Comparison of ENCODE assay signal across 8 mouse cellular contexts in genomic region chr11:75486601-75487285, GRCm38 (mm10). TPM values are rescaled to one million over a fixed set of nuclear protein-coding genes. Genes with fewer than 3 reads are reported as not detected.
DNase-seq lines count a peak whose midpoint lies in the region; ATAC-seq and TF ChIP-seq lines count a peak whose summit lies in the region.

Gene Prpf8, plus strand, starts transcription at chr11:75486816.

- intact Hi-C loops in heart, postnatal 25 days (cut with DNase I) = loop anchor here (5.0 to 10.0 kb wide), 2 partner anchors 84 to 312 kb away; partner anchors contain the start of gene Ovca2

- peak; percentile 88; the same call in 1 of the 2 replicates for TF ChIP-seq POLR2A in lung, adult 2 months (IDR thresholded peaks at IDR 0.05; ENCODE audit: borderline replicate concordance, extremely low read depth, low read depth, low read length)

- H3K4me3 ChIP-seq in forebrain, embryonic 15.5 days = peak within 1 kb of the TSS; percentile 99
- H3K4me3 ChIP-seq in lung, adult 2 months (replicated peaks; ENCODE audit: extremely low read depth, low read depth, low read length) = peak within 1 kb of the TSS; percentile 83

- TF ChIP-seq CTCF in lung, adult 2 months (IDR thresholded peaks at IDR 0.05; ENCODE audit: insufficient read depth, low read length) = no peak

- no peaks in the 10 kb centered on the region; the same call in 1 of the 2 replicates for H3K27me3 ChIP-seq in forebrain, embryonic 15.5 days

- peaks cover 18% of the 10 kb centered on the region for H3K4me1 ChIP-seq in forebrain, embryonic 15.5 days
- H3K4me1 ChIP-seq in lung, adult 2 months (ENCODE audit: control insufficient read depth, insufficient read depth, low read length) = peaks cover 9% of the 10 kb centered on the region

- peak within 1 kb of the TSS; percentile 77 for H3K9ac ChIP-seq in forebrain, embryonic 15.5 days (replicated peaks)

- WGBS in forebrain, embryonic 15.5 days = under 1% methylated on average over 52 of the region's 52 CpGs
- under 1% methylated on average over 52 of the region's 52 CpGs for WGBS in lung, adult 2 months

- H3K9me3 ChIP-seq in forebrain, embryonic 15.5 days = no peaks in the 10 kb centered on the region

- H3K4me2 ChIP-seq in forebrain, embryonic 15.5 days (replicated peaks) = peak within 1 kb of the TSS; percentile 96

- ATAC-seq in forebrain, embryonic 15.5 days (replicated peaks) = peak; percentile 100
- ATAC-seq in neutrophil, adult 5-6 weeks (ENCODE audit: extremely low read depth, insufficient number of reproducible peaks, low FRiP score, poor library complexity, severe bottlenecking) = peak; percentile 100

- H3K27ac ChIP-seq in forebrain, embryonic 15.5 days (replicated peaks) = peak within 1 kb of the TSS; percentile 64

- DNase-seq in ES-CJ7 (ENCODE audit: low read depth, low spot score) = peak; percentile 98
- peak; percentile 96 for DNase-seq in cerebellum, adult 11 months
- peak; percentile 97 for DNase-seq in heart, postnatal 25 days (ENCODE audit: low spot score)
- DNase-seq in layer of hippocampus, adult 18-20 months (ENCODE audit: low spot score in 2 of 2) = peak; percentile 98 to 99
- DNase-seq in lung, adult 2 months = peak; percentile 99
- peak; percentile 93 to 96 for DNase-seq in thymus, adult 18-20 months

- peaks cover 28% of the 10 kb centered on the region for H3K36me3 ChIP-seq in forebrain, embryonic 15.5 days

RNA-seq across cellular contexts. Expression of gene Prpf8, which starts in this region (rescaled TPM):
- polyA plus RNA-seq in forebrain, embryonic 15.5 days (2015; fragmentation: Nextera tagmentation; extraction: Ambion mirVana) = 55.0 and 58.3 TPM in 2 replicates
- total RNA-seq in heart, postnatal 25 days (2021) = 10 to 100 TPM; 78.7 to 89.4 TPM
- total RNA-seq in layer of hippocampus, adult 18-20 months (2021) = 100 to 1,000 TPM; 132 to 133 TPM
- 67.9 and 90.2 TPM in 2 replicates for polyA plus RNA-seq in lung, adult 2 months (2012; rRNA removed)
- total RNA-seq in neutrophil, adult 5-6 weeks (2017) = 89.3 and 91.5 TPM in 2 replicates

Comparison
In these comparisons a context has a peak if more than half of its experiments do, and no peak if none do; other contexts are left out.
1. Peak in every context shown above with its lines: DNase-seq, ATAC-seq, H3K4me3 ChIP-seq and H3K27ac ChIP-seq.